Mouse (Mus musculus): ENCODE measurements around the gene Ptges. TPM values are rescaled to one million over a fixed set of nuclear protein-coding genes. Genes with fewer than 3 reads are reported as not detected.

The Ptges gene
- total RNA-seq, 2 experiments from 2014 or later: 3.0 to 6.5 TPM

- no peak for DNase-seq
- intact Hi-C loops (cut with DNase I): no loop called here
These were observed 67.6 kb downstream of the Ptges start for GRCm38 (mm10) chr2:30862081-30862480.

GRCm38 (mm10) chr2:30859782-30860181 is 69.9 kb downstream of the Ptges start:
- no peak for DNase-seq
- intact Hi-C loops (cut with DNase I): no loop called here

- no peak for DNase-seq
- intact Hi-C loops (cut with DNase I): no loop called here
These were observed 72.6 kb downstream of the Ptges start for GRCm38 (mm10) chr2:30857076-30857475.

GRCm38 (mm10) chr2:30852771-30853313 is 76.8 kb downstream of the Ptges start:
- intact Hi-C loops (cut with DNase I): no loop called here

GRCm38 (mm10) chr2:30850581-30850980 is 79.1 kb downstream of the Ptges start:
- intact Hi-C loops (cut with DNase I): no loop called here
- no peak for DNase-seq

More at GRCm38 (mm10) chr2:30852771-30853313, 76.8 kb downstream of the Ptges start:
- no peak for DNase-seq

GRCm38 (mm10) chr2:30848184-30848583 is 81.5 kb downstream of the Ptges start:
- intact Hi-C loops (cut with DNase I): no loop called here
- DNase-seq: no peak

GRCm38 (mm10) chr2:30846723-30847122 is 82.9 kb downstream of the Ptges start:
- DNase-seq: no peak
- intact Hi-C loops (cut with DNase I): no loop called here

GRCm38 (mm10) chr2:30846236-30846635 is 83.4 kb downstream of the Ptges start:
- intact Hi-C loops (cut with DNase I): no loop called here
- DNase-seq: no peak

- no peak for DNase-seq
- intact Hi-C loops (cut with DNase I): no loop called here
These were observed 84.3 kb downstream of the Ptges start for GRCm38 (mm10) chr2:30845152-30846070.

GRCm38 (mm10) chr2:30842615-30843014 is 87.0 kb downstream of the Ptges start:
- intact Hi-C loops (cut with DNase I): no loop called here
- no peak for DNase-seq

Other genes starting within 250 kb of the Ptges start
- 1 to 10 TPM; 1.3 to 5.3 TPM for gene 1700001O22Rik, start 126.2 kb downstream of the Ptges start, total RNA-seq (2021)
- gene Ntmt1, start 122.0 kb downstream of the Ptges start, total RNA-seq (2021): 10 to 100 TPM; 13.0 to 15.9 TPM
- 1 to 10 TPM; 6.6 to 7.6 TPM for gene Asb6, start 99.5 kb downstream of the Ptges start, total RNA-seq (2021)
- gene Prrx2, start 94.9 kb downstream of the Ptges start, total RNA-seq (2021): 1 to 10 TPM; 1.9 to 2.4 TPM
- gene Tor1b, start 23.1 kb upstream of the Ptges start, total RNA-seq (2021): 10 to 100 TPM; 19.0 to 22.7 TPM
- gene Tor1a, start 38.1 kb upstream of the Ptges start, total RNA-seq (2021): 1 to 10 TPM; 4.1 to 5.1 TPM
- 10 to 100 TPM; 19.8 to 22.8 TPM for gene BC005624, start 52.3 kb upstream of the Ptges start, total RNA-seq (2021)
- gene Usp20, start 52.4 kb upstream of the Ptges start, total RNA-seq (2021): 1 to 10 TPM; 6.6 to 8.7 TPM
- 10 to 100 TPM; 10.6 to 10.7 TPM for gene Fnbp1, start 212.1 kb upstream of the Ptges start, total RNA-seq (2021)
- gene Gpr107, start 222.5 kb upstream of the Ptges start, total RNA-seq (2021): 10 to 100 TPM; 19.2 to 23.8 TPM

All from gastrocnemius, postnatal 36 days (tissue).